Mouse (Mus musculus): Measurements from ENCODE around the gene Nup214.

GRCm38 (mm10) chr2:32088372-32088981 is 114.2 kb downstream of the Nup214 start:
- TF ChIP-seq CTCF (IDR thresholded peaks at IDR 0.05; ENCODE audit: low read depth) (no peak), EP300 (IDR thresholded peaks at IDR 0.05; ENCODE audit: low read depth) (no peak)

All from liver, embryonic 14.5 days (tissue).